Mouse (Mus musculus): ENCODE results near the gene Chmp2a. TPM values are rescaled to one million over a fixed set of nuclear protein-coding genes. Genes with fewer than 3 reads are reported as not detected.

Gene Chmp2a
- polyA plus RNA-seq, 1 experiment from 2014 or later = 169 TPM

Other genes starting within 250 kb of the Chmp2a start
- 10.1 and 11.3 TPM in 2 replicates for gene Zscan18, start 231.2 kb downstream of the Chmp2a start, polyA plus RNA-seq (2014; fragmentation: Nextera tagmentation; extraction: Ambion mirVana)
- 10.8 and 11.9 TPM in 2 replicates for gene Zfp329, start 215.9 kb downstream of the Chmp2a start, polyA plus RNA-seq (2014; fragmentation: Nextera tagmentation; extraction: Ambion mirVana)
- gene Zfp110, start 200.0 kb downstream of the Chmp2a start, polyA plus RNA-seq (2014; fragmentation: Nextera tagmentation; extraction: Ambion mirVana) = 34.2 and 38.0 TPM in 2 replicates
- gene Zfp128, start 153.6 kb downstream of the Chmp2a start, polyA plus RNA-seq (2014; fragmentation: Nextera tagmentation; extraction: Ambion mirVana) = 4.9 and 5.3 TPM in 2 replicates
- gene Zscan22, start 137.0 kb downstream of the Chmp2a start, polyA plus RNA-seq (2014; fragmentation: Nextera tagmentation; extraction: Ambion mirVana) = 15.1 and 16.6 TPM in 2 replicates
- 1,364 and 1,371 TPM in 2 replicates for gene Rps5, start 112.5 kb downstream of the Chmp2a start, polyA plus RNA-seq (2014; fragmentation: Nextera tagmentation; extraction: Ambion mirVana)
- gene Rnf225, start 107.4 kb downstream of the Chmp2a start, polyA plus RNA-seq (2014; fragmentation: Nextera tagmentation; extraction: Ambion mirVana) = 0.43 and 0.49 TPM in 2 replicates
- 9.4 and 10.9 TPM in 2 replicates for gene Zfp324, start 69.0 kb downstream of the Chmp2a start, polyA plus RNA-seq (2014; fragmentation: Nextera tagmentation; extraction: Ambion mirVana)
- gene Zfp446, start 57.0 kb downstream of the Chmp2a start, polyA plus RNA-seq (2014; fragmentation: Nextera tagmentation; extraction: Ambion mirVana) = 2.5 and 3.8 TPM in 2 replicates
- gene Slc27a5, start 36.6 kb downstream of the Chmp2a start, polyA plus RNA-seq (2014; fragmentation: Nextera tagmentation; extraction: Ambion mirVana) = not detected in 2 replicates
- gene Trim28, start 35.7 kb downstream of the Chmp2a start, polyA plus RNA-seq (2014; fragmentation: Nextera tagmentation; extraction: Ambion mirVana) = 321 and 352 TPM in 2 replicates
- 20.0 and 23.6 TPM in 2 replicates for gene Zbtb45, start 24.8 kb downstream of the Chmp2a start, polyA plus RNA-seq (2014; fragmentation: Nextera tagmentation; extraction: Ambion mirVana)
- 140 and 147 TPM in 2 replicates for gene Ube2m, start 3.5 kb upstream of the Chmp2a start, polyA plus RNA-seq (2014; fragmentation: Nextera tagmentation; extraction: Ambion mirVana)
- gene Mzf1, start 20.0 kb upstream of the Chmp2a start, polyA plus RNA-seq (2014; fragmentation: Nextera tagmentation; extraction: Ambion mirVana) = 2.9 and 4.1 TPM in 2 replicates
- not detected in 2 replicates for gene Vmn1r85, start 60.4 kb upstream of the Chmp2a start, polyA plus RNA-seq (2014; fragmentation: Nextera tagmentation; extraction: Ambion mirVana)
- gene Vmn1r86, start 85.1 kb upstream of the Chmp2a start, polyA plus RNA-seq (2014; fragmentation: Nextera tagmentation; extraction: Ambion mirVana) = not detected in 2 replicates
- not detected in 2 replicates for gene Vmn1r87, start 105.3 kb upstream of the Chmp2a start, polyA plus RNA-seq (2014; fragmentation: Nextera tagmentation; extraction: Ambion mirVana)
- not detected in 2 replicates for gene Vmn1r88, start 124.8 kb upstream of the Chmp2a start, polyA plus RNA-seq (2014; fragmentation: Nextera tagmentation; extraction: Ambion mirVana)
- not detected in 2 replicates for gene Vmn1r89, start 178.2 kb upstream of the Chmp2a start, polyA plus RNA-seq (2014; fragmentation: Nextera tagmentation; extraction: Ambion mirVana)
- gene Lig1, start 242.5 kb upstream of the Chmp2a start, polyA plus RNA-seq (2014; fragmentation: Nextera tagmentation; extraction: Ambion mirVana) = 80.5 and 86.9 TPM in 2 replicates
- gene Zswim9, start 243.9 kb upstream of the Chmp2a start, polyA plus RNA-seq (2014; fragmentation: Nextera tagmentation; extraction: Ambion mirVana) = 3.8 and 4.2 TPM in 2 replicates